Mouse (Mus musculus) heart, adult 2 months (tissue): ENCODE measurements at regions not wholly inside any gene's neighbourhood (a gene's known extent, or its start where the extent isn't known, plus 50 kb on each side); places are given as distances from the start of the nearest gene placed in this dataset.
A peak's percentile ranks its signal among the peaks of the same experiment; 100 is the strongest.

ENCODE experiments used
- DNase-seq, 2 experiments: peaks; one replicate each; pipeline ENCODE4 v3.0.0; 2021
- H3K27ac ChIP-seq: fragments of 200-600 bp; 2 replicates; pipeline ENCODE4 v1.8.1; 2022
- H3K27me3 ChIP-seq: fragments of 200-500 bp; 2 replicates; pipeline ENCODE4 v1.6.1; 2012; ENCODE audit warnings: mild to moderate bottlenecking, low read length, inconsistent platforms, mixed read lengths; ENCODE audit not compliant: control insufficient read depth, insufficient read depth
- H3K36me3 ChIP-seq: fragments of 200-500 bp; 2 replicates; pipeline ENCODE4 v1.6.1; 2012; ENCODE audit warnings: low read length, inconsistent platforms; ENCODE audit not compliant: control insufficient read depth, insufficient read depth
- H3K4me1 ChIP-seq: fragments of 200-500 bp; 2 replicates; pipeline ENCODE4 v1.6.1; 2011; ENCODE audit warnings: low read length; ENCODE audit not compliant: control insufficient read depth, insufficient read depth
- H3K4me3 ChIP-seq: fragments of 200-600 bp; 2 replicates; pipeline ENCODE4 v1.8.1; 2022
- H3K79me2 ChIP-seq: fragments of 200-500 bp; replicated peaks from 2 replicates; pipeline ENCODE4 v1.6.1; 2012; ENCODE audit warnings: mild to moderate bottlenecking, inconsistent platforms, low read length, moderate library complexity, mixed read lengths; ENCODE audit not compliant: control insufficient read depth, insufficient read depth
- H3K9ac ChIP-seq: fragments of 200-500 bp; 2 replicates; pipeline ENCODE4 v1.6.1; 2012; ENCODE audit warnings: low read depth, mild to moderate bottlenecking, control low read depth, inconsistent platforms, low read length, mixed read lengths
- CTCF ChIP-seq: fragments of 200-600 bp; IDR thresholded peaks from 2 replicates; pipeline ENCODE4 v1.8.1; 2022; ENCODE audit warnings: antibody characterized with exemption, mild to moderate bottlenecking, moderate library complexity
- EP300 ChIP-seq: fragments of 200-500 bp; IDR thresholded peaks from 2 replicates; pipeline ENCODE4 v1.6.1; 2011; ENCODE audit warnings: low read depth, low read length, control low read depth; ENCODE audit not compliant: insufficient read depth
- POLR2A ChIP-seq: fragments of 200-500 bp; IDR thresholded peaks from 2 replicates; pipeline ENCODE4 v1.6.1; 2011; ENCODE audit warnings: mild to moderate bottlenecking, low read depth, low read length, control low read depth; ENCODE audit not compliant: insufficient read depth
- WGBS: fragments of 180-500 bp; shearing (Covaris S2); methylation state at CpG from one replicate; pipeline ENCODE4 v1.1.7; 2018; 5-methylcytosine and 5-hydroxymethylcytosine counted together
- intact Hi-C: fragments of 180-260 bp; cut with DNase I; formaldehyde crosslinking; loops from one replicate; pipeline ENCODE4 v1.15.1; 2025

GRCm38 (mm10) chr4:101355431-101356092 is 63.5 kb upstream of the Ak4 start:
- H3K27ac ChIP-seq = peak overlapping the region; percentile 99

GRCm38 (mm10) chr4:101354951-101355350 is 64.1 kb upstream of the Ak4 start:
- Histone ChIP-seq H3K4me1 (peaks cover 7% of the 10 kb centered on the region; the same call in 1 of the 2 replicates), H3K9ac (peak overlapping the region; percentile 99), H3K27me3 (no peaks in the 10 kb centered on the region), H3K4me3 (peak overlapping the region; percentile 58), H3K36me3 (peaks cover 18% of the 10 kb centered on the region), H3K27ac (peak overlapping the region; percentile 99), H3K79me2 (no peaks in the 10 kb centered on the region)
- under 1% methylated on average over 7 of the region's 7 CpGs for WGBS
- DNase-seq = peak; percentile 85 to 86
- intact Hi-C loops = loop anchor here (5.0 to 10.0 kb wide), 4 partner anchors 173 to 1150 kb away; partner anchors contain the start of gene Leprot
- TF ChIP-seq EP300 (no peak), POLR2A (peak; percentile 48; the same call in 1 of the 2 replicates), CTCF (no peak)

More at GRCm38 (mm10) chr4:101355431-101356092, 63.5 kb upstream of the Ak4 start:
- Histone ChIP-seq H3K9ac (peak overlapping the region; percentile 99), H3K4me3 (peak overlapping the region; percentile 58), H3K36me3 (peaks cover 12% of the 10 kb centered on the region), H3K4me1 (peaks cover 6% of the 10 kb centered on the region; the same call in 1 of the 2 replicates), H3K79me2 (no peaks in the 10 kb centered on the region), H3K27me3 (no peaks in the 10 kb centered on the region)
- WGBS = under 1% methylated on average over 30 of the region's 31 CpGs
- DNase-seq = peak; percentile 70 to 77
- intact Hi-C loops = loop anchor here (2.0 to 10.0 kb wide), 5 partner anchors 63 to 1149 kb away; partner anchors contain the start of genes Jak1 and Leprot
- 0 out of 2 replicates have a peak, but pooled peaks have one; percentile 4 for TF ChIP-seq POLR2A
- TF ChIP-seq CTCF = no peak

- TF ChIP-seq CTCF (no peak), EP300 (no peak), POLR2A (no peak; the same call in 1 of the 2 replicates)
- Histone ChIP-seq H3K4me3 (peak overlapping the region; percentile 58), H3K27ac (peak overlapping the region; percentile 99), H3K27me3 (no peaks in the 10 kb centered on the region), H3K9ac (peak overlapping the region; percentile 99), H3K79me2 (no peaks in the 10 kb centered on the region), H3K4me1 (peaks cover 7% of the 10 kb centered on the region; the same call in 1 of the 2 replicates), H3K36me3 (peaks cover 19% of the 10 kb centered on the region)
- intact Hi-C loops = loop anchor here (5.0 to 10.0 kb wide), 2 partner anchors 187 to 1151 kb away; no protein-coding TSS in a partner anchor
- WGBS = 5% methylated on average over 7 of the region's 7 CpGs
- DNase-seq = no peak
Observed at GRCm38 (mm10) chr4:101354086-101354855, 64.8 kb upstream of the Ak4 start.

GRCm38 (mm10) chr4:101352178-101352577 is 66.9 kb upstream of the Ak4 start:
- no peak overlapping the region for H3K9ac ChIP-seq
- peaks cover 2% of the 10 kb centered on the region; the same call in 1 of the 2 replicates for H3K79me2 ChIP-seq
- no peak for DNase-seq
- TF ChIP-seq EP300 (no peak), CTCF (no peak), POLR2A (no peak)
- WGBS = 87% methylated on average over 4 of the region's 4 CpGs
- no peaks in the 10 kb centered on the region for H3K27me3 ChIP-seq
- intact Hi-C loops = loop anchor here (5.0 to 10.0 kb wide), 2 partner anchors 185 to 1153 kb away; no protein-coding TSS in a partner anchor
- H3K4me1 ChIP-seq = peaks cover 6% of the 10 kb centered on the region; the same call in 1 of the 2 replicates
- no peak overlapping the region; the same call in 1 of the 2 replicates for H3K27ac ChIP-seq
- no peak overlapping the region for H3K4me3 ChIP-seq
- H3K36me3 ChIP-seq = peaks cover 23% of the 10 kb centered on the region

DNA sequence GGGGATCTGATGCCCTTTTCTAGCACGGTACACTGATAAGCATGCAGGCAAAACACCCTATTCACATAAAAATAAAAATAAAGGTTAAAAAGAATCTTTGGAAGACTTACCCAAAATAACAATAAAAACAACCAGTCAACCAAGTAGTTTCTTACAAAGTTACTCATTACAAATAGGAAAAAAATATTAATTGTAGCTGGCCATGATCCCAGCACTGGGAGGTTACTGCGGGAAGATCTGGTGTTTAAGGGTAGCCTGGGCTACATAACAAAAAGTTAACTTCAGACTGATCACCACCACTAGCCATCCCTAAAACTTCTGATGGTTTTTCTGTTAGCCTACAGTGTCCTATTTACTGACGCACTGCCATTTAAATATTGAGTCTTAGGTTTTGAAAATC is 67.4 kb upstream of the Ak4 start:
- WGBS = 67% methylated on average over 3 of the region's 3 CpGs
- Histone ChIP-seq H3K4me1 (peaks cover 6% of the 10 kb centered on the region; the same call in 1 of the 2 replicates), H3K27ac (no peak overlapping the region), H3K79me2 (peaks cover 2% of the 10 kb centered on the region; the same call in 1 of the 2 replicates), H3K27me3 (no peaks in the 10 kb centered on the region), H3K4me3 (no peak overlapping the region), H3K36me3 (peaks cover 23% of the 10 kb centered on the region), H3K9ac (no peak overlapping the region)
- intact Hi-C loops = loop anchor here (5.0 to 10.0 kb wide), 2 partner anchors 184 to 1153 kb away; no protein-coding TSS in a partner anchor
- DNase-seq = no peak
- TF ChIP-seq EP300 = no peak
- TF ChIP-seq CTCF = no peak
- TF ChIP-seq POLR2A = no peak
